In genomic region chr14:101733542-101734303, GRCm38 (mm10) we compare ENCODE assay signal across 1 mouse cellular context.
TF ChIP-seq lines count a peak whose summit lies in the region.

No protein-coding gene starts in this region.

TF ChIP-seq in MEL, 35 proteins besides CTCF, POLR2A, EP300 and RAD21 (continued from another document):
- TF ChIP-seq TCF12 (IDR thresholded peaks at IDR 0.05; ENCODE audit: low read depth, low read length) = no peak
- no peak for TF ChIP-seq POLR2AphosphoS2 (IDR thresholded peaks at IDR 0.05; ENCODE audit: low read length)
- TF ChIP-seq E2F4 (IDR thresholded peaks at IDR 0.05; ENCODE audit: borderline replicate concordance, low read depth, low read length) = no peak
TF ChIP-seq in MEL: peak in this region for 0.
